Mouse (Mus musculus) forebrain, embryonic 11.5 days (tissue): ENCODE data around the gene Tmem88. TPM values are rescaled to one million over a fixed set of nuclear protein-coding genes. Genes with fewer than 3 reads are reported as not detected.

ENCODE experiments used
- ATAC-seq: fragments of 200-750 bp; cut with Nextera tagmentation; replicated peaks from 2 replicates; pipeline ENCODE4 v1.8.0; 2017; ENCODE audit warnings: moderate TSS enrichment; ENCODE audit not compliant: low FRiP score
- DNase-seq: peaks from one replicate; pipeline ENCODE4 v3.0.0-alpha.2; 2017; ENCODE audit warnings: low spot score
- H3K27ac ChIP-seq: fragments of 300-500 bp; sonication (generic); 2 replicates; pipeline ENCODE4 v1.5.1; 2014; ENCODE audit warnings: low read depth, low read length
- H3K27me3 ChIP-seq: fragments of 300-500 bp; sonication (generic); 2 replicates; pipeline ENCODE4 v1.6.1; 2014; ENCODE audit warnings: mild to moderate bottlenecking, low read length, mixed read lengths; ENCODE audit not compliant: control insufficient read depth, insufficient read depth
- H3K36me3 ChIP-seq: fragments of 300-500 bp; sonication (generic); 2 replicates; pipeline ENCODE4 v1.6.1; 2014; ENCODE audit warnings: mild to moderate bottlenecking, low read length, moderate library complexity, mixed read lengths; ENCODE audit not compliant: control insufficient read depth, insufficient read depth
- H3K4me1 ChIP-seq: fragments of 300-500 bp; sonication (generic); replicated peaks from 2 replicates; pipeline ENCODE4 v1.6.1; 2014; ENCODE audit warnings: low read length, mixed read lengths; ENCODE audit not compliant: control insufficient read depth, insufficient read depth
- H3K4me2 ChIP-seq: fragments of 300-500 bp; sonication (generic); 2 replicates; pipeline ENCODE4 v1.6.1; 2014; ENCODE audit warnings: low read depth, mild to moderate bottlenecking, low read length, moderate library complexity, mixed read lengths; ENCODE audit not compliant: severe bottlenecking
- H3K4me3 ChIP-seq: fragments of 300-500 bp; sonication (generic); 2 replicates; pipeline ENCODE4 v1.5.1; 2014; ENCODE audit warnings: low read depth, low read length
- H3K9ac ChIP-seq: fragments of 300-500 bp; sonication (generic); 2 replicates; pipeline ENCODE4 v1.6.1; 2014; ENCODE audit warnings: low read length
- H3K9me3 ChIP-seq: fragments of 300-500 bp; sonication (generic); 2 replicates; pipeline ENCODE4 v1.6.1; 2016; ENCODE audit warnings: low read length, mixed read lengths; ENCODE audit not compliant: control insufficient read depth
- WGBS: fragments of 180-500 bp; shearing (Covaris S2); extraction: QIAGEN DNeasy Blood & Tissue Kit; methylation state at CpG from one replicate; pipeline ENCODE4 v1.1.7; 2014; 5-methylcytosine and 5-hydroxymethylcytosine counted together
- polyA plus RNA-seq: library from polyadenylated mRNA; unstranded; fragments of >200 nt; fragmentation: Nextera tagmentation; extraction: Ambion mirVana; gene quantifications from 2 replicates; pipeline ENCODE4 v1.2.1, GENCODE M21; 2014

Tmem88 gene
- polyA plus RNA-seq, 1 experiment from 2014 or later = 15.6 TPM

DNA sequence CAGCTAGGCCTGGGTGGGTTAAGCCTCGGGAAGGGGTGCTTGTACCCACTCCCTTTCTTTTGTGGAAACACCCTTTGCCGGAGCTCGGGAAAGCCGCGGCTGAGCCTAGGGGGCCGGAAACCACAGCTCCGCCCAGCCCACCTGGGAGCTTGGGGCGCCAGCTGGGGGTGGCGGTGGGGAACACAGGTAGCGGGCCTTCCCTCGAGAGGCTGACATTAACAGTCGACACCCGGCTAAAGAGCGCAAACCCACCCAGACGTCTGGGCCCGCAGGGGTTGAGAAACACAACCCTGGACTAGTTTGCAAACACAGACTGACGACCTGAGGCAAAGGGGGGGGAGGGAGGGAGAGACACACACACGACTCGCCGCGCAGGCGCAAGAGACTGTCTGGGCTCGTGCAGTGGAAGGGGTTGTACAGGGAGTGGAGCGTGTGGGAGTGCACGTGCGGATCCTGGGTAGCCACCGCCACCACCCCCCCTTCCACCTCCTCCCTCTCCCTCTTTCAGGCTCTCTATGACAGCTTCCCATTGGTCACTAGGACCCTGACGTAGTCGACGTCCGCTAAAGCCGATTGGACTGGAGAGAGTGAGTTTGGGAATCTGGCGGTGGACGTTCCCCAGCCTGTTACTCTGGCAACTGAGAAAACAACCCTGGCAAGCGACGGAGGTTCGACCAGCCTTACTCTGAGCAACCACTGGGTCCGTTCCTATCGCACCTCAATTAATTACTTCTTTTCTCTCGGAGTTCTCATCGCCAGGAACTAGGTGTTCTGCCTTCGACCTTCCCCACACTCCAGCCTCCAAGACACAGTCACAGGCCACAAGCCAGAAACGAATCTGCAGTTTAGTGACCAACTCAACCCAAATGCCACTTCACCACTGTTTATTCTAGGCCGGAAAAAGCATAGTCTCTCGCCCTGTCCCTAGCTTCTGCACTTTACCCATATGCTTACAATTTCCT, 20.7 kb upstream of the Tmem88 start:
- no peaks in the 10 kb centered on the region for H3K36me3 ChIP-seq
- ATAC-seq = peak; percentile 88

DNA sequence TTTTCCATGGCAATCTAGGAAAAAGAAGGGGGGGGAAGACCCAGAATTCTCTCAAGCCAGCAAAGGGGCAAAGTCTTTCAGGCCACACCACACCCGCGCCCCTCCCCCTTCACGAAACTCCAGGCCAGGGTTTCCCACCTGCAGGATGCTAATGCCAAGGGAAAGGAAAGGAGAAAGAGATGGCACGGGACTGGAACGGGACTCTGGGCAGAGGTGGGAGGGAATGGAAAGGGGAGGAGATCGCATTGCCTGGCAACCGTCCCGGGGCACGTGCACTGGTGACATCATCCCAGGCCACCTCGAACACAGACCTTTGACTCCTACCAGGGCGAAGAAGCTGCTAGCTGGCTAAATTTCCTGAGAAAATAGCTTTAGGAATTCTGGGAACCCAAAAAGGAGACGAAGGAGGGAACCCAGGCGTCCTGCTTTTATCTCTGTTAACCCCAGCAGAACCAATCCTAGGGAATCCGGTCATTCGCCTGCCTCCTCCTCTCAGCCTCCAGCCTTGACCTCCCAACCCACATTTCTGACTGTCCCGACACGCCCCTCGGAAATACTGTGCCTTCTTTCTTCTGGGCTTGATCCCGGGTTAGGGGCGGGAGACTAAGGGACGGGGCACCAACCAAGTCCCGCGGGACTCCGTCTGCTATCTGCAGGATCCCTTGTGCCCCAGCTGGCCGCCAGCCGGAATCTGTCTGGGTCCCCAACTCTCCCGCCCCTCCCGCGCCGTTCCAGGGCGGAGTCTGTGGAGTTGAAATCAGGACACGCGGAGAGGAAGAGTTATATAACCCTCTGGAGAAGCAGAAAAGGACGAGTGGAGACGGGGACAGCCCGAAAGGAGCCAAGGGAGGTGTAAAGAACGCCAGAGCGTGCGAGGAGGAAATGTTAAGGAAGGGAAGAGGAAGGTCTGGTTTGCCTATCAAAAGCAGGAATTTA, 19.7 kb upstream of the Tmem88 start:
- H3K27me3 ChIP-seq = peaks cover 17% of the 10 kb centered on the region
- no peaks in the 10 kb centered on the region; the same call in 1 of the 2 replicates for H3K36me3 ChIP-seq
- peak overlapping the region; percentile 81 for H3K4me3 ChIP-seq
- ATAC-seq (peak; percentile 57), DNase-seq (peak; percentile 94)
- no peaks in the 10 kb centered on the region for H3K9me3 ChIP-seq
- H3K4me2 ChIP-seq = peak overlapping the region; percentile 99
- whole genome bisulfite sequencing = under 1% methylated on average over 39 of the region's 39 CpGs
- peak overlapping the region; percentile 100 for H3K27ac ChIP-seq
- H3K9ac ChIP-seq = peak overlapping the region; percentile 65
- peaks cover 39% of the 10 kb centered on the region for H3K4me1 ChIP-seq

More for the DNA sequence above, 20.7 kb upstream of the Tmem88 start:
- peak overlapping the region; percentile 100 for H3K27ac ChIP-seq
- peak overlapping the region; percentile 65 for H3K9ac ChIP-seq
- H3K4me1 ChIP-seq = peaks cover 29% of the 10 kb centered on the region
- H3K27me3 ChIP-seq = peaks cover 17% of the 10 kb centered on the region
- under 1% methylated on average over 45 of the region's 45 CpGs for WGBS
- peak overlapping the region; percentile 81 for H3K4me3 ChIP-seq
- peak; percentile 99 for DNase-seq
- peak overlapping the region; percentile 99 for H3K4me2 ChIP-seq
- H3K9me3 ChIP-seq = no peaks in the 10 kb centered on the region

DNA sequence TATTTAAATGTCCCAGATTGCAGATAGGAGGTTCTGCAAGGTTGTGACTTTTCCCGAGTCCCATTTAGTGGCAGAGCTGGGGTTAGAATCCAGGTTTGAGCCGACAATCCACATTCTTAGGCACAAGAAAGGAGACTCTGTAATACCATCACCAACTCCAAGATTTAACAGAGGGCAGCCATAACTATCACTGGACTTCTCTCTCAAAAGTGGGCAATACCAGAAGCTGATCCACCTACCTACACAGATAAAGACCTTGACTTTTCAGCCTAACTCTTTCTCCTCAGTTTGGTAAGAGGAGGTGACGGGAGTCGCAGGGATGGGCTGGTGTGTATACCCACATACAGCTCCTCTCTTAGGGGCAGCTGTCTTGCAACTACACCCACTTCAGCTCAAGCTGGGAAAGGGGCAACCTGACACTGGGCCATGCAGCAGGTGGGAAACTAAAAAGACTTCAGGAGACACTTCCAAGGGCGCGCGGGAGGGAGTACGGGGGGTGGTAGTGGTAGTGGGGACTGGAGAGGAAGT, 19.0 kb upstream of the Tmem88 start:
- Histone ChIP-seq H3K4me1 (peaks cover 46% of the 10 kb centered on the region), H3K4me3 (peak overlapping the region; percentile 81), H3K9me3 (no peaks in the 10 kb centered on the region), H3K27me3 (peaks cover 11% of the 10 kb centered on the region; the same call in 1 of the 2 replicates), H3K27ac (peak overlapping the region; percentile 100), H3K4me2 (peak overlapping the region; percentile 99), H3K9ac (peak overlapping the region; percentile 65), H3K36me3 (peaks cover 3% of the 10 kb centered on the region; the same call in 1 of the 2 replicates)
- DNase-seq (no peak), ATAC-seq (no peak)
- WGBS = 2% methylated on average over 8 of the region's 8 CpGs

DNA sequence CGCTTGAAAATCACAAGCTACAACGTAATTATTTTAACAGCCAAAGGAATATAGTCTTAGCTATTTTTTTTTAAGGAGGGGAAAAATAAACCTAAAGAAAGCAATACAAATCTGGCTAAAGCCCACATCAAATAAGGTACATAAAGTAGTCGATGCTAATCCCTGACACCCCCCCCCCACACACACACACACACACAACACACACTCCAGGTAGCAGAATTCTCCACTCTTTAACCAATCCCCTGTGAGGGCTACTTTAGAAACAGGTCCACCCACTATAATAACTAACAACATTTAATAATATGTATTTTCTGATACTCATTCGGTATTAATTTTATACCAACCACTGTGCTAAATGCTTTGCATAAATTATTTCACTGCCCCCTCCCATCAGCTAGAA, 18.5 kb upstream of the Tmem88 start:
- peaks cover 3% of the 10 kb centered on the region; the same call in 1 of the 2 replicates for H3K36me3 ChIP-seq
- H3K4me3 ChIP-seq = peak overlapping the region; percentile 81
- peak overlapping the region; percentile 100 for H3K27ac ChIP-seq
- DNase-seq (no peak), ATAC-seq (no peak)
- H3K9me3 ChIP-seq = no peaks in the 10 kb centered on the region
- H3K27me3 ChIP-seq = peaks cover 9% of the 10 kb centered on the region; the same call in 1 of the 2 replicates
- peak overlapping the region; percentile 99 for H3K4me2 ChIP-seq
- 1% methylated on average over 4 of the region's 4 CpGs for WGBS
- peaks cover 49% of the 10 kb centered on the region for H3K4me1 ChIP-seq
- H3K9ac ChIP-seq = peak overlapping the region; percentile 65

DNA sequence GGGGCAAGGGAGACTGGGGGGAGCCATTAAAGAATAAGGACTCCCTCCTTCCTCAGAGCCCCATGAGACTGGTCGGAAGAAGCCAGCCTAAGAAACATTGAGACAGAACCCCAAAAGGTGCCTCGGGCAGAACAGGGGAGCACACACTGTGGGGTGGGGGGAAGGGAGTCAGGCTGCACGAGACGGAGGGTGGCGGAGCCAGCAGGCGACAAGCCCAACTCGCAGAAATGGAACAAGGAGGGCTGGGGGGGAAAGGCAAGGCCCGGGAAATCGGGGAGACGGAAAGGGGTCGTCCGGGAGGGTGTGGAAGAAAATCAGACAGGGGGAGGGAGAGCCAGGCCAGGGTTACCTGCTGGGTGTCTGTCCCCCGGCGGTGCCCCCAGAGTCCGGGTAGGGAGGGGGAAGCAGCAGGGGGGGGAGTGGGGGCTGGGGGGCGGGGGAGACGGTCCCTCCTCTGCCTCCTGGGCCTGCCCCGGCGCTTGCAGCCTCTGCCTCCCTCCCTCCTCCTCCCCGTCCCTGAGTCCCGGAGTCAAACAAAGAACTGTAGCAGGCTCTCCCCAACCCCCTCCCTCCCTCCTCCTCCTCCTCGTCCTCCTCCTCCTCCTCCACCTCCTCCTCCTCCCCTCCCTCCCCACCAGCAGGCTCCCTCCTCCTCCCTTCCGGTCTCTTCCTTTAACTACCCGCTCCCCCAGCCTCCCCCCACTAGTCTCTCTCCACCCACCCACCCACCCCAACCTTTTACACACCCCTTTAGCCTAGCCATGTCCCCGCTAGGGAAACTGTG, 17.8 kb upstream of the Tmem88 start:
- H3K27ac ChIP-seq = peak overlapping the region; percentile 100
- H3K9ac ChIP-seq = peak overlapping the region; percentile 98
- H3K4me1 ChIP-seq = peaks cover 45% of the 10 kb centered on the region
- H3K27me3 ChIP-seq = peaks cover 4% of the 10 kb centered on the region; the same call in 1 of the 2 replicates
- peaks cover 3% of the 10 kb centered on the region; the same call in 1 of the 2 replicates for H3K36me3 ChIP-seq
- H3K4me2 ChIP-seq = peak overlapping the region; percentile 99
- H3K9me3 ChIP-seq = no peaks in the 10 kb centered on the region
- ATAC-seq (no peak), DNase-seq (peak; percentile 91)
- under 1% methylated on average over 19 of the region's 25 CpGs for WGBS
- peak overlapping the region; percentile 81 for H3K4me3 ChIP-seq

DNA sequence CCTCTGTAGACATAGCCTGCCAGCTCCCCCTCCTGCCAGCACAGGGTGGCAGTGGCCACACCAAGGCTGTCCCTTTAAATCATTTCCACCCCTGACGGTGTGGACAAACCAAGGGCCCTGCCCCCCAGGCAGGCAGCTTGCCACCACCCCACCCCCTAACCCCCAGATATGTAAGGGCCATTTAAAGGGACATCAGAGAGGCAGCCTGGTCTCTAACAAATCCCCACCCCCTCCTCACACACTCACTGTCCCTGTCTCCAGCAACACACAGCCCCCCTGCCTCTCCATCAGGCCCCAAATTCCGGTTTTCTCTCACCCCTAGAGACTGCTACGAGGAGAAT, 17.3 kb upstream of the Tmem88 start:
- ATAC-seq (peak; percentile 4; the same call in 1 of the 2 replicates), DNase-seq (peak; percentile 80)
- Histone ChIP-seq H3K4me3 (peak overlapping the region; percentile 81), H3K36me3 (peaks cover 3% of the 10 kb centered on the region; the same call in 1 of the 2 replicates), H3K4me1 (peaks cover 45% of the 10 kb centered on the region), H3K9me3 (no peaks in the 10 kb centered on the region), H3K27me3 (no peaks in the 10 kb centered on the region), H3K4me2 (peak overlapping the region; percentile 99), H3K27ac (peak overlapping the region; percentile 100), H3K9ac (peak overlapping the region; percentile 98)
- WGBS = 0% methylated on average over 3 of the region's 3 CpGs

DNA sequence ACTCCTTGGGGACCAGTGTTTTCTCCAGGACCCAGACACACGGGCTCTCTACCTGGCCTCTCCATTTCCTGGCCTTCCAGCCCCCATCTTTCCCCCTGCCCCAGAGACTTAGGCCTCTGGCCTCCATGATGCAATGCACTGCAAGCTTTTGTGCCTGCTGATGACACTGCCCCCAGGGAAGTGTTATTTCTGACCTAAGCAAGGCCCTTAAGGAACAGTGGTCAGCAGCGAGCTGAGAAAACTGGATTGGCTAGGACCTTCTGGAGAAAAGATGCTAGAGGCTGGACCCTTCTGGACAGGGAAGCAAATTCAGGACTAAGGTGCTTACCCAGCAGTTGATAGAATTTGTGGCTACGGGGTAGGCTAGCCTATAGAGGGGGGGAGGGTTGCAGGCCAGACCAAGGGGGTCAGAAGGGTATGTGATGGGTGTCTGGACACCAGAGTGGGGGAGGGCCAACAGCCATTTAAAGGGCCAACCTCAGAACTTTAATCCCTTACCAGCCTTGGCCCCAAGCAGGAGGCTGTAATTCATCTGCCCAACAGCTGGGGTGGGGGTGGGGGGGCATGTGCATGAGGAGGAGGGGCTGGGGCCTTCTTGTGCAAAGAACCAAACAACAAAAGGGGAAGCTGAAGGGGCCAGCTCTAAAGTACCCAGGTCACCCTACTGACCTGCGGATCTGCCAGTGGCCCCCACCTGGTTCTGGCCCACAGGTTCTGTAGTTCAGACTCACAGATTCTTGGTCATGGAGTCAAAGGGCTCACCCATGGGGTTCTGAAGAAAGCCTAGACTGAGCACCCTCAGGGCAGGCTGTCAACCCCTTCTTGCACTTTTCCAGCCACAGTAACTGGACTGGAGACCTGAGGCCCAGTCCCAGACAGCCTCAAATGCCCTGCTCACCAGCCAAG, 16.6 kb upstream of the Tmem88 start:
- 14% methylated on average over 4 of the region's 4 CpGs for WGBS
- H3K27ac ChIP-seq = peak overlapping the region; percentile 100
- H3K36me3 ChIP-seq = peaks cover 3% of the 10 kb centered on the region; the same call in 1 of the 2 replicates
- H3K4me3 ChIP-seq = peak overlapping the region; percentile 81
- H3K4me2 ChIP-seq = peak overlapping the region; percentile 99
- peaks cover 39% of the 10 kb centered on the region for H3K4me1 ChIP-seq
- H3K27me3 ChIP-seq = no peaks in the 10 kb centered on the region
- H3K9me3 ChIP-seq = no peaks in the 10 kb centered on the region
- H3K9ac ChIP-seq = peak overlapping the region; percentile 98
- ATAC-seq = no peak
- no peak for DNase-seq
